ENCODE assay signal across 22 mouse cellular contexts in genomic region chr9:29288003-29288704, GRCm38 (mm10).
A peak's percentile ranks its signal among the peaks of the same experiment; 100 is the strongest.
DNase-seq lines count a peak whose midpoint lies in the region; ATAC-seq and TF ChIP-seq lines count a peak whose summit lies in the region.
"Had no signal": no experiment of that assay in that cellular context is flagged by ENCODE, and none has a peak within 500 bp of the region (broad histone marks: within the 10 kb centered on the region; RNA-seq: fewer than 3 reads in every experiment).

No protein-coding gene starts in this region.

- no peak overlapping the region for H3K4me3 ChIP-seq in lung, embryonic 16.5 days (ENCODE audit: low read length)
- no peak overlapping the region for H3K4me3 ChIP-seq in lung, adult 2 months (replicated peaks; ENCODE audit: extremely low read depth, low read depth, low read length)
- H3K4me3 ChIP-seq in heart, embryonic 15.5 days, result no peak overlapping the region
- no peak overlapping the region for H3K4me3 ChIP-seq in hindbrain, embryonic 16.5 days (ENCODE audit: low read length)
- H3K4me3 ChIP-seq: embryonic facial prominence, embryonic 12.5 days; forebrain, embryonic 12.5 days; intestine, embryonic 15.5 days; layer of hippocampus, adult 2 months; limb, embryonic 10.5 days; liver, embryonic 15.5 days had no signal

- H3K27ac ChIP-seq in lung, embryonic 16.5 days (ENCODE audit: low read length), result no peak overlapping the region
- H3K27ac ChIP-seq in heart, embryonic 15.5 days, result peak overlapping the region; percentile 76
- no peak overlapping the region for H3K27ac ChIP-seq in hindbrain, embryonic 16.5 days (ENCODE audit: low read depth, low read length)
- H3K27ac ChIP-seq: embryonic facial prominence, embryonic 12.5 days; forebrain, embryonic 12.5 days; hindbrain, embryonic 14.5 days; intestine, embryonic 15.5 days; layer of hippocampus, adult 2 months; limb, embryonic 10.5 days; liver, embryonic 15.5 days had no signal

- WGBS in lung, embryonic 16.5 days, result 45% methylated on average over 7 of the region's 7 CpGs
- 60% methylated on average over 7 of the region's 7 CpGs for WGBS in lung, adult 2 months
- 36% methylated on average over 7 of the region's 7 CpGs for WGBS in heart, embryonic 15.5 days
- WGBS in hindbrain, embryonic 16.5 days, result 85% methylated on average over 7 of the region's 7 CpGs

- no peak overlapping the region for H3K9ac ChIP-seq in lung, embryonic 16.5 days (ENCODE audit: low read length)
- no peak overlapping the region for H3K9ac ChIP-seq in heart, embryonic 15.5 days
- H3K9ac ChIP-seq in hindbrain, embryonic 16.5 days (ENCODE audit: low read depth, low read length), result no peak overlapping the region
- H3K9ac ChIP-seq: embryonic facial prominence, embryonic 12.5 days; forebrain, embryonic 12.5 days; hindbrain, embryonic 14.5 days; intestine, embryonic 15.5 days; liver, embryonic 15.5 days had no signal

- no peaks in the 10 kb centered on the region for H3K9me3 ChIP-seq in lung, embryonic 16.5 days (ENCODE audit: control insufficient read depth, low read length)
- H3K9me3 ChIP-seq in heart, embryonic 15.5 days (replicated peaks), result no peaks in the 10 kb centered on the region
- H3K9me3 ChIP-seq in hindbrain, embryonic 16.5 days (ENCODE audit: control insufficient read depth, low read length), result no peaks in the 10 kb centered on the region
- H3K9me3 ChIP-seq: embryonic facial prominence, embryonic 12.5 days; forebrain, embryonic 12.5 days; intestine, embryonic 15.5 days; limb, embryonic 10.5 days; liver, embryonic 15.5 days had no signal

- no peak for TF ChIP-seq POLR2A in lung, adult 2 months (IDR thresholded peaks at IDR 0.05; ENCODE audit: borderline replicate concordance, extremely low read depth, low read depth, low read length)

- 0 out of 2 replicates have a peak, but pooled peaks have one; percentile 23 for ATAC-seq in lung, embryonic 16.5 days (ENCODE audit: low read depth)
- ATAC-seq in heart, embryonic 15.5 days (replicated peaks; ENCODE audit: insufficient number of reproducible peaks, insufficient read depth, low FRiP score, low read depth), result peak; percentile 79; the same call in 1 of the 2 replicates
- ATAC-seq in hindbrain, embryonic 16.5 days, result no peak
- no peak for ATAC-seq in activated CD4-positive, CD25-positive, alpha-beta regulatory T cell, adult 4 months
- ATAC-seq: intestine, embryonic 15.5 days had no signal

- no peak overlapping the region for H3K4me2 ChIP-seq in lung, embryonic 16.5 days (ENCODE audit: low read depth, low read length)
- H3K4me2 ChIP-seq in heart, embryonic 15.5 days, result peak overlapping the region; percentile 39
- H3K4me2 ChIP-seq in hindbrain, embryonic 16.5 days (ENCODE audit: low read length), result no peak overlapping the region
- H3K4me2 ChIP-seq: embryonic facial prominence, embryonic 12.5 days; forebrain, embryonic 12.5 days; hindbrain, embryonic 14.5 days; intestine, embryonic 15.5 days; liver, embryonic 15.5 days; midbrain, embryonic 11.5 days had no signal

- TF ChIP-seq CTCF in lung, adult 2 months (IDR thresholded peaks at IDR 0.05; ENCODE audit: insufficient read depth, low read length), result no peak

- H3K27me3 ChIP-seq in lung, embryonic 16.5 days (ENCODE audit: control insufficient read depth, insufficient read depth, low read depth, low read length), result no peaks in the 10 kb centered on the region
- no peaks in the 10 kb centered on the region for H3K27me3 ChIP-seq in heart, embryonic 15.5 days
- no peaks in the 10 kb centered on the region for H3K27me3 ChIP-seq in hindbrain, embryonic 16.5 days (replicated peaks; ENCODE audit: control insufficient read depth, insufficient read depth, low read length)
- H3K27me3 ChIP-seq: embryonic facial prominence, embryonic 12.5 days; forebrain, embryonic 12.5 days; intestine, embryonic 15.5 days; liver, embryonic 15.5 days had no signal

- H3K36me3 ChIP-seq in lung, embryonic 16.5 days (ENCODE audit: control insufficient read depth, insufficient read depth, low read length), result no peaks in the 10 kb centered on the region
- no peaks in the 10 kb centered on the region for H3K36me3 ChIP-seq in heart, embryonic 15.5 days
- no peaks in the 10 kb centered on the region for H3K36me3 ChIP-seq in hindbrain, embryonic 16.5 days (ENCODE audit: control insufficient read depth, insufficient read depth, low read length)
- H3K36me3 ChIP-seq: embryonic facial prominence, embryonic 12.5 days; forebrain, embryonic 12.5 days; intestine, embryonic 15.5 days; limb, embryonic 10.5 days; liver, embryonic 15.5 days had no signal

- DNase-seq in cerebellum, adult 9-11 months, result peak; percentile 55
- DNase-seq in cerebellum, postnatal 4 days (ENCODE audit: low spot score in 2 of 2), result no peak
- no peak for DNase-seq in lung, adult 2 months
- DNase-seq: adrenal gland, postnatal 36 days; cerebellum, adult 8-10 months; kidney, adult 9 months; kidney, postnatal 14 days; liver; right cerebral cortex, postnatal 4 days; thymus, postnatal 14 days had no signal

- H3K4me1 ChIP-seq in lung, embryonic 16.5 days (replicated peaks; ENCODE audit: control insufficient read depth, insufficient read depth, low read length), result no peaks in the 10 kb centered on the region; the same call in 1 of the 2 replicates
- H3K4me1 ChIP-seq in lung, adult 2 months (ENCODE audit: control insufficient read depth, insufficient read depth, low read length), result no peaks in the 10 kb centered on the region
- H3K4me1 ChIP-seq in heart, embryonic 15.5 days (replicated peaks), result peaks cover 16% of the 10 kb centered on the region
- no peaks in the 10 kb centered on the region for H3K4me1 ChIP-seq in hindbrain, embryonic 16.5 days (ENCODE audit: control insufficient read depth, insufficient read depth, low read depth, low read length)
- H3K4me1 ChIP-seq: embryonic facial prominence, embryonic 12.5 days; forebrain, embryonic 12.5 days; intestine, embryonic 15.5 days; limb, embryonic 10.5 days; liver, embryonic 15.5 days had no signal

Comparison
In these comparisons a context has a peak if more than half of its experiments do, and no peak if none do; other contexts are left out.
1. ATAC-seq: peak in lung, embryonic 16.5 days (single experiment) and heart, embryonic 15.5 days (single experiment); none in hindbrain, embryonic 16.5 days (single experiment) and activated CD4-positive, CD25-positive, alpha-beta regulatory T cell, adult 4 months (single experiment).